Mouse (Mus musculus) mature B cell (primary cell): Measurements from ENCODE around the gene Rab2b.

Experiments
- in situ Hi-C: fragments of 300-500 bp; cut with MboI; formaldehyde crosslinking; loops from 2 replicates; pipeline ENCODE4 v1.14.3; 2019

Rab2b gene

GRCm38 (mm10) chr14:52283629-52284028 is 4.3 kb upstream of the Rab2b start:
- in situ Hi-C loops = no loop called here

GRCm38 (mm10) chr14:52279747-52280120 is 389 bp upstream of the Rab2b start:
- in situ Hi-C loops = no loop called here

- in situ Hi-C loops = no loop called here
Measured at GRCm38 (mm10) chr14:52277210-52277609, 2.1 kb downstream of the Rab2b start.

- in situ Hi-C loops = no loop called here
Measured at GRCm38 (mm10) chr14:52272781-52273180, 6.6 kb downstream of the Rab2b start.

GRCm38 (mm10) chr14:52257484-52258213 is 21.7 kb downstream of the Rab2b start, which contains the start of gene Chd8:
Gene Chd8 (minus strand): TSS chr14:52257780.
- in situ Hi-C loops = no loop called here

- in situ Hi-C loops = no loop called here
Measured at GRCm38 (mm10) chr14:52256311-52257175, 22.8 kb downstream of the Rab2b start.

- in situ Hi-C loops = no loop called here
Measured at GRCm38 (mm10) chr14:52246129-52246528, 33.2 kb downstream of the Rab2b start.

- in situ Hi-C loops = no loop called here
Measured at GRCm38 (mm10) chr14:52244690-52245042, 34.7 kb downstream of the Rab2b start.

- in situ Hi-C loops = no loop called here
Measured at GRCm38 (mm10) chr14:52244041-52244689, 35.2 kb downstream of the Rab2b start.

GRCm38 (mm10) chr14:52236216-52236615 is 43.1 kb downstream of the Rab2b start:
- in situ Hi-C loops = no loop called here

- in situ Hi-C loops = no loop called here
Measured at GRCm38 (mm10) chr14:52235165-52235564, 44.2 kb downstream of the Rab2b start.

GRCm38 (mm10) chr14:52232249-52232648 is 47.1 kb downstream of the Rab2b start:
- in situ Hi-C loops = no loop called here

- in situ Hi-C loops = no loop called here
Measured at GRCm38 (mm10) chr14:52225972-52226371, 53.4 kb downstream of the Rab2b start.

GRCm38 (mm10) chr14:52217261-52217660 is 62.1 kb downstream of the Rab2b start:
- in situ Hi-C loops = no loop called here
